Mouse (Mus musculus) C2C12 (cell line): ENCODE results near the gene Top2a. TPM values are rescaled to one million over a fixed set of nuclear protein-coding genes. Genes with fewer than 3 reads are reported as not detected.

Experiments
- H3K27me3 ChIP-seq: one replicate; pipeline ENCODE4 v1.6.1; 2011; ENCODE audit not compliant: control insufficient read depth, insufficient read depth, insufficient read length
- H3K36me3 ChIP-seq: one replicate; pipeline ENCODE4 v1.6.1; 2011; ENCODE audit not compliant: control insufficient read depth, insufficient read depth
- H3K4me3 ChIP-seq: one replicate; pipeline ENCODE4 v1.5.1; 2011; ENCODE audit warnings: mild to moderate bottlenecking, control low read depth; ENCODE audit not compliant: poor library complexity, insufficient read depth, severe bottlenecking
- H3K79me2 ChIP-seq: one replicate; pipeline ENCODE4 v1.6.1; 2011; ENCODE audit not compliant: control insufficient read depth, insufficient read depth
- H3K79me3 ChIP-seq: one replicate; pipeline ENCODE4 v1.6.1; 2011; ENCODE audit warnings: low read depth, control low read depth
- H3ac ChIP-seq: one replicate; pipeline ENCODE3; 2011; ENCODE audit warnings: low read depth; ENCODE audit not compliant: control insufficient read depth, insufficient read length
- CEBPB ChIP-seq: IDR thresholded peaks from one replicate; pipeline ENCODE4 v1.6.1; 2011; ENCODE audit warnings: low read depth, mild to moderate bottlenecking, control low read depth, moderate library complexity
- CTCF ChIP-seq: IDR thresholded peaks from one replicate; pipeline ENCODE4 v1.5.1; 2011; ENCODE audit not compliant: control insufficient read depth, insufficient read depth, insufficient read length
- FOSL1 ChIP-seq: IDR thresholded peaks from one replicate; pipeline ENCODE4 v1.8.0; 2011; ENCODE audit warnings: mild to moderate bottlenecking, low read length; ENCODE audit not compliant: poor library complexity, insufficient read depth, severe bottlenecking
- MAX ChIP-seq: IDR thresholded peaks from one replicate; pipeline ENCODE4 v1.6.1; 2011; ENCODE audit warnings: mild to moderate bottlenecking, control low read depth
- MYOD1 ChIP-seq: IDR thresholded peaks from one replicate; pipeline ENCODE4 v1.6.1; 2011; ENCODE audit warnings: low read depth; ENCODE audit not compliant: control insufficient read depth, insufficient read length
- MYOG ChIP-seq: IDR thresholded peaks from one replicate; pipeline ENCODE4 v1.6.1; 2011; ENCODE audit not compliant: control insufficient read depth, insufficient read length; ENCODE audit errors: extremely low read depth
- USF1 ChIP-seq: IDR thresholded peaks from one replicate; pipeline ENCODE4 v1.6.1; 2011; ENCODE audit warnings: low read depth, mild to moderate bottlenecking, control low read depth, moderate library complexity
- polyA plus RNA-seq: library from polyadenylated mRNA; unstranded; fragments of >200 nt; fragmentation: generic; extraction: Trizol; gene quantifications from one replicate; pipeline ENCODE4 v1.2.1, GENCODE M21; 2012; ENCODE audit warnings: missing spikeins

The Top2a gene
- polyA plus RNA-seq, 1 experiment, result 83.8 TPM

GRCm38 (mm10) chr11:99047643-99048042, 23.7 kb upstream of the Top2a start:
- Histone ChIP-seq H3K79me3 (peaks cover 6% of the 10 kb centered on the region), H3K36me3 (peaks cover 6% of the 10 kb centered on the region), H3K79me2 (peaks cover 25% of the 10 kb centered on the region), H3K4me3 (no peak overlapping the region), H3ac (no peak overlapping the region), H3K27me3 (no peaks in the 10 kb centered on the region)
- TF ChIP-seq FOSL1 (no peak), CTCF (no peak), USF1 (no peak), MAX (no peak), CEBPB (no peak), MYOD1 (no peak), MYOG (no peak)

- H3K79me3 ChIP-seq, result peaks cover 10% of the 10 kb centered on the region
- no peak for TF ChIP-seq MYOD1
- no peak overlapping the region for H3ac ChIP-seq
- H3K4me3 ChIP-seq, result no peak overlapping the region
- H3K79me2 ChIP-seq, result peaks cover 30% of the 10 kb centered on the region
- H3K27me3 ChIP-seq, result no peaks in the 10 kb centered on the region
- H3K36me3 ChIP-seq, result peaks cover 6% of the 10 kb centered on the region
Observed at GRCm38 (mm10) chr11:99047120-99047519, 23.1 kb upstream of the Top2a start.

GRCm38 (mm10) chr11:99045159-99045889, 21.3 kb upstream of the Top2a start:
- H3K36me3 ChIP-seq, result peaks cover 6% of the 10 kb centered on the region
- H3K27me3 ChIP-seq, result no peaks in the 10 kb centered on the region
- H3ac ChIP-seq, result no peak overlapping the region
- H3K4me3 ChIP-seq, result no peak overlapping the region
- TF ChIP-seq MYOG (no peak), CTCF (no peak), FOSL1 (no peak), MAX (no peak), CEBPB (no peak), USF1 (no peak), MYOD1 (no peak)
- H3K79me3 ChIP-seq, result peaks cover 16% of the 10 kb centered on the region
- peaks cover 48% of the 10 kb centered on the region for H3K79me2 ChIP-seq

GRCm38 (mm10) chr11:99044306-99044705, 20.3 kb upstream of the Top2a start:
- Histone ChIP-seq H3K79me2 (peaks cover 48% of the 10 kb centered on the region), H3K4me3 (no peak overlapping the region), H3K36me3 (peaks cover 4% of the 10 kb centered on the region), H3ac (no peak overlapping the region), H3K27me3 (no peaks in the 10 kb centered on the region), H3K79me3 (peaks cover 16% of the 10 kb centered on the region)
- TF ChIP-seq USF1 (no peak), FOSL1 (no peak), MYOD1 (no peak), CTCF (no peak), MYOG (no peak), CEBPB (no peak), MAX (no peak)

- Histone ChIP-seq H3K36me3 (no peaks in the 10 kb centered on the region), H3K79me3 (peaks cover 16% of the 10 kb centered on the region), H3ac (no peak overlapping the region), H3K27me3 (no peaks in the 10 kb centered on the region), H3K4me3 (no peak overlapping the region), H3K79me2 (peaks cover 48% of the 10 kb centered on the region)
- TF ChIP-seq FOSL1 (no peak), CEBPB (no peak), MYOG (no peak), MAX (no peak), USF1 (no peak), CTCF (no peak)
Observed at GRCm38 (mm10) chr11:99043632-99044031, 19.6 kb upstream of the Top2a start.

- no peak for TF ChIP-seq USF1
- TF ChIP-seq MYOG, result no peak
- TF ChIP-seq MYOD1, result no peak
- no peak for TF ChIP-seq FOSL1
- TF ChIP-seq MAX, result no peak
- H3K27me3 ChIP-seq, result no peaks in the 10 kb centered on the region
- H3K4me3 ChIP-seq, result peak overlapping the region; percentile 39
- H3K79me2 ChIP-seq, result peaks cover 48% of the 10 kb centered on the region
- no peaks in the 10 kb centered on the region for H3K36me3 ChIP-seq
- H3ac ChIP-seq, result no peak overlapping the region
- H3K79me3 ChIP-seq, result peaks cover 16% of the 10 kb centered on the region
Observed at GRCm38 (mm10) chr11:99042834-99043431, 18.9 kb upstream of the Top2a start.
